Mouse (Mus musculus) liver, embryonic 14.5 days (tissue): ENCODE measurements around the gene Ccser1.

Experiments
- CTCF ChIP-seq: IDR thresholded peaks from 2 replicates; pipeline ENCODE4 v1.5.1; 2016; ENCODE audit warnings: antibody characterized with exemption, low read depth, control low read depth
- EP300 ChIP-seq: IDR thresholded peaks from 2 replicates; pipeline ENCODE4 v1.6.1; 2016; ENCODE audit warnings: antibody characterized with exemption, low read depth

DNA sequence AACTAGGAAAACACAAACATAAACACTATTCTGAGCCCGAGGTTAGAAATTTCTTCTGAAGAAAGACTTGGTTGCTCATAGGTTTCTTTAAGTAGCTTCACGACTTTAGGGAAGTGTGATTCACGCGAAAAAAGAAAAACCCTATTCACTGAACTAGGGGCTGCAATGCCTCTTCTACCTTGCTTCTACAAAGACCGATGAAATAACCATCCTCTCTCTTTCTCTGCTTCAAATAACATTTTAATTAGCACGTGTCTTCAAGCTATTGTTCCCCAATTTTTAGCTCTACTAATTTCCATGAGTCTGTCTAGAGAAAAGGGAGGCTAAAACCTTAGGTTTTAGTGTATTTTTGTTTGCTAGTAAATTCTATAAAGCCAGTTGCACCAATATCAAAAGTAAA, 25.5 kb upstream of the Ccser1 start:
- TF ChIP-seq EP300 (no peak), CTCF (no peak)
